Mouse (Mus musculus) gastrocnemius, postnatal 4 days (tissue): Measurements from ENCODE around the gene Hs3st6. TPM values are rescaled to one million over a fixed set of nuclear protein-coding genes. Genes with fewer than 3 reads are reported as not detected.

Source experiments
- DNase-seq, 2 experiments: peaks; one replicate each; pipeline ENCODE4 v3.0.0; 2021 to 2022; ENCODE audit warnings: low spot score in 2 of 2, mixed read lengths in 2 of 2
- total RNA-seq, 2 experiments: library from RNA; stranded (reverse); gene quantifications; 2 replicates each; pipeline ENCODE4 v1.2.3; 2021

The Hs3st6 gene
- total RNA-seq, 2 experiments from 2014 or later = not detected

DNA sequence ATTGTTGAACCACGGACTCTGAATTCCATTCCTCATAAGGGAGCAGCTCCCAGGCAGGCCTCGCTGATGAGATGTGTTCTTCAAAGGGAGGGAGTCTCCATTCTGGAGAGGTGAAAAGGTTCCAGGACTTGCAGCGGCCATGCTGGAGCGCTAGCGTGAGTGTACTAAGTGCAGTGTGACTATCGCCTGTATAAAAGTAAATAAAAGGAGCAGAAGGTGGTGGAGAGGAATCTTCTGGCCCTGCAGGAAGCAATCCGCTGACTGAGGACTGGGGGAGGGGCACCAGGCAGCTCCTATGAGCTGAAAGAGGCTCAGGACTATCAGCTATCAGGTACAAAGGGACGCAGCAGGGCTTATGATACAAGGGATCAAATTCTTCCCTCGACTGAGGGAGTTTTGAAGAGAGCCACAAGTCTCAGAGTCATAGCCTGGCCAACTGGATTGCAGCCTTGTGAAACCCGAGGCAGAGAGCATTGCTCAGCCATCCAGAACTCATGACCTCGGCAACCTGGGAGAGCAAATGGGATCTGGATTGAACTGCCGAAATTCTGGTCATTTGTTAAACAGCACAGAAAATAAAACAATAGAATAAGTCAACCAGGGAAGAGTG is 13.6 kb downstream of the Hs3st6 start:
- no peak for DNase-seq

- DNase-seq = no peak
Measured at GRCm38 (mm10) chr17:24769146-24769545, 16.4 kb downstream of the Hs3st6 start.

GRCm38 (mm10) chr17:24773241-24773640 is 20.5 kb downstream of the Hs3st6 start:
- no peak for DNase-seq

DNA sequence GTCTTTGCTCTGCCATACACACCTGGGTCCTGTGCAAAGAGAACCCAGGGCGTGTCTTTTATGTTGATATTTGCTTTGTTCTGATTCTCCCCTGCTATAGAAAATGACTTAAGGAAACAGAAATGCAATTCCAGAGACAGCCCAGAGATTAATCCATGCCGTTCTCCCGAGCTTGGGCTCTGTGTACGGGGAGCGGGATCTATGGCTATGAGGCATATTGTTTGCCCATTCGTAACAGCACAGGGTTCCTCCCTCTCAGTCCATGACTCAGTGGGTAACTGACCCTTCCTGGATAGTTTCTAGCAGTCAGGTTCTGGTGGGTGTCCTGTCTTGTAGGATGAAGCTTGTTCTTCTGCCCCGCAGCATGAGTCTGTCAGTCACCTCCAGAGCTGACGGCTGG is 22.4 kb downstream of the Hs3st6 start:
- DNase-seq = no peak

GRCm38 (mm10) chr17:24777073-24777472 is 24.3 kb downstream of the Hs3st6 start:
- no peak for DNase-seq

GRCm38 (mm10) chr17:24780821-24781220 is 28.0 kb downstream of the Hs3st6 start:
- no peak for DNase-seq

DNA sequence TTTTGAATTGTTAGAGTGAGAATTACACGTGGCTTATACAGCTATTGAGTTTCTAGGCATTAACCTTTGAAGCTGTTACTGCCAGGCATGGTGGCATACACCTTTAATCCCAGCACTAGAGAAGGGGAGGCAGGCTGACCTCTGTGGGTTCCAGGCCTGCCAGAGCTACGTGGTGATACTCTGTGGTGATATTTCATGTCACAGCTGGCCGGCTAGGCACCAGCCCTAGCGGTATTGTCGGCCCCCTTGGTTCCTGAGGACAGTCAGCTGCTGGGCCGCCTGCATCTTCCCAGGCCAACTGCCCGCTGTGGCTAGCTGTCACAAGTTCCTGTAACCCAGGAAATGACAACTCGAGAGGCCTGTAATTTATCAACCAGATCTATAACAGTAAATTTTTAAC is 39.4 kb downstream of the Hs3st6 start:
- DNase-seq = no peak

DNA sequence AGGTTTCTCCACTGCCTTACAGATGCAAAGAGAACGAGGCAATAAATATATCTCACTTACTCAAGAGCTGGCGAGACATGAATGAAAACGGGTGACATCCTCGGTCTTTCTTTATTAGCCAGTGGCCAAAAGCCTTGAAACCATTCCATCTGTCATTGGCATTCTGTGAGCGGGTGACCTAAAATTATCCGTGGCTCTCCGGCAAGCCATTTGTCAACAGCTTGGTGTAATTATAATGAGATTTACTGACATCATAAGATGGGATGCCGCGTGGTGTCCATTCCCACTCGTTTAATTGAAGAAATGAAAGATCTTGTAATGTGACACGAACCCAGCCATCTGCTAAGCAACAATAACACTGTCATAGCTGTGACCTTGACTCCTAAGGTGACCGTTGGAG is 42.0 kb downstream of the Hs3st6 start:
- DNase-seq = no peak

DNA sequence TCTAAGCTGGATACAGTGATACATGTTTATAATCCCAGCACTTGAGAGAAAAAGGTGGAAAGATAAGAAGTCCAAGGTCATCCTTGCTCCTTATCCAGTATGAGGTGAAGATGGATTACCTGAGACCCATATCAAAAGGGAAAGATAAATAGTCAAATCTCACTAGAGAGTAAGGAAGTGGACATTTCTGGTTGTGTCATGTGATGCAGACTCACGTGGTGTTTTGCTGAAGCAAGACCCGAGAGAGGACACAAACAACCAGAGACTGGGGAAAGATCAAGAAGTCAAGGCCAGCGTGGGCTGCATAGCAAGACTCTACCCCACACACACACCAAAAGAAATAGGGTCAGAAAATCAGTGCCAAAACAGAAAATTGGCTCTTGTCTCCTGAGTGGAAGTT is 44.2 kb downstream of the Hs3st6 start:
- DNase-seq = no peak

GRCm38 (mm10) chr17:24798229-24798628 is 45.4 kb downstream of the Hs3st6 start:
- no peak for DNase-seq

- no peak for DNase-seq
Measured at GRCm38 (mm10) chr17:24799476-24799875, 46.7 kb downstream of the Hs3st6 start.

GRCm38 (mm10) chr17:24800524-24800923 is 47.7 kb downstream of the Hs3st6 start:
- DNase-seq = no peak

- peak; percentile 36 to 56 for DNase-seq
Measured at GRCm38 (mm10) chr17:24803952-24804951, 51.5 kb downstream of the Hs3st6 start, which contains the start of gene Meiob. TSS of gene Meiob (plus strand) at chr17:24804289.

Other genes starting within 250 kb of the Hs3st6 start
- gene Traf7, start 225.1 kb upstream of the Hs3st6 start, total RNA-seq = 10 to 100 TPM; 80.8 to 86.3 TPM
- gene Rab26, start 218.8 kb upstream of the Hs3st6 start, total RNA-seq = under 1 TPM; 0.52 to 0.64 TPM
- gene Pkd1, start 203.2 kb upstream of the Hs3st6 start, total RNA-seq = 10 to 100 TPM; 60.5 to 66.7 TPM
- gene Tsc2, start 120.4 kb upstream of the Hs3st6 start, total RNA-seq = 10 to 100 TPM; 66.4 to 75.4 TPM
- gene Nthl1, start 120.3 kb upstream of the Hs3st6 start, total RNA-seq = 1 to 10 TPM; 7.5 TPM
- gene Slc9a3r2, start 102.7 kb upstream of the Hs3st6 start, total RNA-seq = 10 to 100 TPM; 35.4 to 35.6 TPM
- not detected for gene Npw, start 94.5 kb upstream of the Hs3st6 start, total RNA-seq
- 10 to 100 TPM; 25.7 to 29.6 TPM for gene Zfp598, start 83.3 kb upstream of the Hs3st6 start, total RNA-seq
- under 1 TPM; 0.13 to 0.15 TPM for gene Syngr3, start 63.0 kb upstream of the Hs3st6 start, total RNA-seq
- gene Gfer, start 56.8 kb upstream of the Hs3st6 start, total RNA-seq = 10 to 100 TPM; 22.9 to 24.6 TPM
- 1 to 10 TPM; 2.2 to 3.3 TPM for gene Noxo1, start 56.8 kb upstream of the Hs3st6 start, total RNA-seq
- 10 to 100 TPM; 19.1 to 20.4 TPM for gene Tbl3, start 45.3 kb upstream of the Hs3st6 start, total RNA-seq
- under 1 TPM in 1 of 2 experiments, not detected in 1; 0.23 TPM for gene Rnf151, start 34.9 kb upstream of the Hs3st6 start, total RNA-seq
- gene Rps2, start 34.9 kb upstream of the Hs3st6 start, total RNA-seq = 100 to 1,000 TPM; 750 to 839 TPM
- gene Ndufb10, start 28.5 kb upstream of the Hs3st6 start, total RNA-seq = 100 to 1,000 TPM; 383 to 407 TPM
- gene Rpl3l, start 25.2 kb upstream of the Hs3st6 start, total RNA-seq = 100 to 1,000 TPM; 215 to 219 TPM
- gene Msrb1, start 16.3 kb upstream of the Hs3st6 start, total RNA-seq = 100 to 1,000 TPM in 1 of 2 experiments, 10 to 100 TPM in 1; 91.8 to 101 TPM
- gene Meiob, start 51.3 kb downstream of the Hs3st6 start, total RNA-seq = not detected
- 10 to 100 TPM; 65.5 to 68.8 TPM for gene Hagh, start 87.2 kb downstream of the Hs3st6 start, total RNA-seq
- gene Fahd1, start 97.4 kb downstream of the Hs3st6 start, total RNA-seq = 10 to 100 TPM; 26.4 to 29.0 TPM
- 1 to 10 TPM; 3.1 to 6.4 TPM for gene Igfals, start 113.0 kb downstream of the Hs3st6 start, total RNA-seq
- 10 to 100 TPM; 19.2 to 21.4 TPM for gene Nubp2, start 133.4 kb downstream of the Hs3st6 start, total RNA-seq
- gene Spsb3, start 133.7 kb downstream of the Hs3st6 start, total RNA-seq = 10 to 100 TPM; 29.0 to 32.3 TPM
- 10 to 100 TPM; 27.8 to 28.0 TPM for gene Eme2, start 142.1 kb downstream of the Hs3st6 start, total RNA-seq
- 10 to 100 TPM; 93.0 to 94.7 TPM for gene Mrps34, start 142.1 kb downstream of the Hs3st6 start, total RNA-seq
- 10 to 100 TPM; 10.3 to 14.5 TPM for gene Nme3, start 143.5 kb downstream of the Hs3st6 start, total RNA-seq
- gene Mapk8ip3, start 184.0 kb downstream of the Hs3st6 start, total RNA-seq = 10 to 100 TPM; 50.0 to 51.1 TPM
- gene Jpt2, start 207.7 kb downstream of the Hs3st6 start, total RNA-seq = 10 to 100 TPM; 41.7 to 44.3 TPM